Mouse (Mus musculus) lung, postnatal 0 days (tissue): ENCODE results near the gene Baz1b. TPM values are rescaled to one million over a fixed set of nuclear protein-coding genes. Genes with fewer than 3 reads are reported as not detected.

Experiments
- ATAC-seq: fragments of 200-750 bp; cut with Nextera tagmentation; 2 replicates; pipeline ENCODE4 v1.8.0; 2017; ENCODE audit warnings: moderate library complexity
- DNase-seq: peaks from one replicate; pipeline ENCODE4 v3.0.0-alpha.2; 2016; ENCODE audit warnings: low spot score
- H3K27ac ChIP-seq: fragments of 300-500 bp; sonication (generic); 2 replicates; pipeline ENCODE4 v1.5.1; 2014; ENCODE audit warnings: antibody characterized with exemption, mild to moderate bottlenecking, low read length, mixed read lengths
- H3K27me3 ChIP-seq: fragments of 300-500 bp; sonication (generic); replicated peaks from 2 replicates; pipeline ENCODE4 v1.6.1; 2014; ENCODE audit warnings: low read length, mixed read lengths; ENCODE audit not compliant: insufficient read depth
- H3K36me3 ChIP-seq: fragments of 300-500 bp; sonication (generic); 2 replicates; pipeline ENCODE4 v1.6.1; 2014; ENCODE audit warnings: low read length, mixed read lengths; ENCODE audit not compliant: insufficient read depth
- H3K4me1 ChIP-seq: fragments of 300-500 bp; sonication (generic); 2 replicates; pipeline ENCODE4 v1.6.1; 2014; ENCODE audit warnings: antibody characterized with exemption, low read depth, low read length, mixed read lengths; ENCODE audit not compliant: insufficient read depth
- H3K4me2 ChIP-seq: fragments of 300-500 bp; sonication (generic); replicated peaks from 2 replicates; pipeline ENCODE4 v1.6.1; 2014; ENCODE audit warnings: low read depth, mild to moderate bottlenecking, low read length, moderate library complexity, mixed read lengths
- H3K4me3 ChIP-seq: fragments of 300-500 bp; sonication (generic); 2 replicates; pipeline ENCODE4 v1.5.1; 2014; ENCODE audit warnings: low read depth, low read length
- H3K9ac ChIP-seq: fragments of 300-500 bp; sonication (generic); replicated peaks from 2 replicates; pipeline ENCODE4 v1.6.1; 2014; ENCODE audit warnings: low read depth, mild to moderate bottlenecking
- H3K9me3 ChIP-seq: fragments of 300-500 bp; sonication (generic); 2 replicates; pipeline ENCODE4 v1.6.1; 2016; ENCODE audit warnings: low read length, mixed read lengths
- CTCF ChIP-seq: IDR thresholded peaks from 2 replicates; pipeline ENCODE4 v1.5.1; 2016; ENCODE audit warnings: antibody characterized with exemption, mild to moderate bottlenecking
- EP300 ChIP-seq: IDR thresholded peaks from 2 replicates; pipeline ENCODE4 v1.6.1; 2016; ENCODE audit warnings: antibody characterized with exemption, mild to moderate bottlenecking, control low read depth
- WGBS: fragments of 180-500 bp; shearing (Covaris S2); extraction: QIAGEN DNeasy Blood & Tissue Kit; methylation state at CpG from one replicate; pipeline ENCODE4 v1.1.7; 2014; 5-methylcytosine and 5-hydroxymethylcytosine counted together
- polyA plus RNA-seq: library from polyadenylated mRNA; unstranded; fragments of >200 nt; fragmentation: Nextera tagmentation; extraction: Ambion mirVana; gene quantifications from 2 replicates; pipeline ENCODE4 v1.2.1, GENCODE M21; 2015

Gene Baz1b
- polyA plus RNA-seq, 1 experiment from 2014 or later, result 14.6 TPM

GRCm38 (mm10) chr5:135189281-135190022, 2.4 kb downstream of the Baz1b start:
- no peaks in the 10 kb centered on the region for H3K27me3 ChIP-seq
- no peak for DNase-seq
- H3K9ac ChIP-seq, result 0 out of 2 replicates have a peak overlapping the region, but pooled peaks have one; percentile 2
- H3K4me1 ChIP-seq, result no peaks in the 10 kb centered on the region
- H3K4me3 ChIP-seq, result no peak overlapping the region
- H3K27ac ChIP-seq, result no peak overlapping the region; the same call in 1 of the 2 replicates
- TF ChIP-seq EP300 (no peak), CTCF (no peak)
- ATAC-seq, result no peak
- H3K36me3 ChIP-seq, result no peaks in the 10 kb centered on the region
- peak overlapping the region; percentile 86 for H3K4me2 ChIP-seq
- no peaks in the 10 kb centered on the region for H3K9me3 ChIP-seq
- 27% methylated on average over 2 of the region's 2 CpGs for WGBS

- TF ChIP-seq EP300 (no peak), CTCF (peak; percentile 90)
- Histone ChIP-seq H3K27ac (no peak overlapping the region), H3K9ac (no peak overlapping the region), H3K4me3 (no peak overlapping the region), H3K4me2 (no peak overlapping the region), H3K27me3 (no peaks in the 10 kb centered on the region), H3K9me3 (no peaks in the 10 kb centered on the region), H3K36me3 (no peaks in the 10 kb centered on the region), H3K4me1 (no peaks in the 10 kb centered on the region)
- DNase-seq (peak; percentile 83), ATAC-seq (no peak)
- 27% methylated on average over 2 of the region's 2 CpGs for WGBS
Observed at GRCm38 (mm10) chr5:135191620-135192019, 4.6 kb downstream of the Baz1b start.

DNA sequence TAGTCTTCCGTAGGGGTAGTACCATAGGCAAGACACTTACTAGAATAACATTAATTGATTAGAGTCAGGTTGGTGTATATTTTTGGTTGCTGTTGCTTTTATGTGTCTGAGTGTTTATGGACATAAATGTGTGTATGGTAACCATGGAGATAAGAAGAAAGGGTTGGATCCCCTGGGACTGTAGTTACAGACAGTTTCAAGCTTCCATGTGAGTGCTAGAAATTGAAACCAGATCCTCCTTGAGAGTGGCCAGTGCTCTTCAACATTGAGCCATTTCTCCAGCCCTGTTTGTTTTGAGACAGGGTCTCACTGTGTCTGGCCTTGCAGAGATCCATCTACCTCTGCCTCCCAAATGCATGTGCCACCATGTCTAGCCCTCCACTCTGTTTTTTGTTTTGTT, 5.4 kb downstream of the Baz1b start:
- no peak overlapping the region for H3K4me3 ChIP-seq
- H3K4me1 ChIP-seq, result no peaks in the 10 kb centered on the region
- no peak for TF ChIP-seq CTCF
- TF ChIP-seq EP300, result no peak
- DNase-seq (no peak), ATAC-seq (0 out of 2 replicates have a peak, but pooled peaks have one; percentile 35)
- no peak overlapping the region for H3K4me2 ChIP-seq
- no peaks in the 10 kb centered on the region for H3K9me3 ChIP-seq
- H3K27me3 ChIP-seq, result no peaks in the 10 kb centered on the region
- no peaks in the 10 kb centered on the region for H3K36me3 ChIP-seq
- 79% methylated on average over 1 of the region's 1 CpGs for WGBS
- no peak overlapping the region for H3K9ac ChIP-seq
- no peak overlapping the region for H3K27ac ChIP-seq

- H3K36me3 ChIP-seq, result no peaks in the 10 kb centered on the region
- WGBS, result 51% methylated on average over 6 of the region's 6 CpGs
Observed at GRCm38 (mm10) chr5:135196367-135196766, 9.3 kb downstream of the Baz1b start.

DNA sequence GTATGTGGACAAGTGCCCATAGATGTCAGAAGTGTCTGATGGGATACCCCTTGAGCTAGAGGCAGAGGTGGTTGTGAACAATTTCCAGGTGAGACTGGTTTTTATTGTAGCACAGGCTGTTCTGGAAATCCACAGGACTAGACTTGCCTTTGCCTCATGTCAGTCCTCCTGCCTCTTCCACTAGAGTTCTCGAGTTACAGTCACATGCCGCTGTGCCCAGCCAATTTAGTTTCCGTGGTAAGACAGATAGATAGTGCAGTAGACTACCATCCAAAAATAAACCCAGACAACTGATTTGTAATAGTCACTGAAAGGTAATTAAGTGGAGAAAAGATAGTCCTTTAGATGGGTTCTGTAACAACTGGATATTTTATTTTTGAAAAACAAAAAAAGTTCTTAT, 15.7 kb downstream of the Baz1b start:
- TF ChIP-seq EP300, result no peak
- no peak for TF ChIP-seq CTCF
- peaks cover 10% of the 10 kb centered on the region; the same call in 1 of the 2 replicates for H3K36me3 ChIP-seq
- 75% methylated on average over 3 of the region's 3 CpGs for WGBS
- DNase-seq, result no peak
- no peaks in the 10 kb centered on the region for H3K9me3 ChIP-seq
- H3K4me2 ChIP-seq, result no peak overlapping the region
- H3K27ac ChIP-seq, result no peak overlapping the region
- H3K4me3 ChIP-seq, result no peak overlapping the region
- H3K4me1 ChIP-seq, result no peaks in the 10 kb centered on the region
- no peak for ATAC-seq
- H3K9ac ChIP-seq, result no peak overlapping the region
- H3K27me3 ChIP-seq, result no peaks in the 10 kb centered on the region

More at GRCm38 (mm10) chr5:135196367-135196766, 9.3 kb downstream of the Baz1b start:
- H3K4me2 ChIP-seq, result no peak overlapping the region
- no peak overlapping the region for H3K9ac ChIP-seq
- ATAC-seq (no peak), DNase-seq (peak; percentile 50)
- H3K9me3 ChIP-seq, result no peaks in the 10 kb centered on the region
- H3K27ac ChIP-seq, result no peak overlapping the region
- H3K4me3 ChIP-seq, result no peak overlapping the region
- TF ChIP-seq EP300 (no peak), CTCF (no peak)
- H3K4me1 ChIP-seq, result no peaks in the 10 kb centered on the region
- no peaks in the 10 kb centered on the region for H3K27me3 ChIP-seq

DNA sequence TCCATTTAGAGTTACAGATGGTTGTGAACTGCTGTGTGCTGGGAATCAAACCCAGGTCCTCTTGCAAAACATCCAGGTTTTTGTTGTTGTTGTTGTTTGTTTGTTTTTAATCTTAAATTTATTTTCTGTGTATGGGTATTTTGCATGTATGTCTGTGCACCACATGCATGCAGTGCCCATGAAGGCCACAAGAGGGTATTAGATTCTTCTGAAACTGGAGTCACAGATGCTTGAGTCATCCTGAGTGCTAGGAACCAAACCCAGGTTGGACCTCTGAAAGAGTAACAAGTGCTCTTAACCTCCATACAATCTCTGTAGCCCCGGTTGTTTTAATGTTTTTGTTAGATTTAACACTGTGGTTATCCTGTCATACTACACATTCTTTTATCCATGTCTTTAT, 21.1 kb downstream of the Baz1b start:
- ATAC-seq (no peak), DNase-seq (no peak)
- Histone ChIP-seq H3K36me3 (peaks cover 41% of the 10 kb centered on the region), H3K4me1 (no peaks in the 10 kb centered on the region), H3K9ac (no peak overlapping the region), H3K4me2 (no peak overlapping the region), H3K27ac (no peak overlapping the region), H3K4me3 (no peak overlapping the region), H3K27me3 (no peaks in the 10 kb centered on the region), H3K9me3 (no peaks in the 10 kb centered on the region)
- TF ChIP-seq CTCF, result peak; percentile 51
- no peak for TF ChIP-seq EP300
- WGBS, result 81% methylated on average over 1 of the region's 1 CpGs
